Mouse (Mus musculus) C2C12 (cell line): Measurements from ENCODE around the gene Nom1. TPM values are rescaled to one million over a fixed set of nuclear protein-coding genes. Genes with fewer than 3 reads are reported as not detected.

Experiments
- H3K27me3 ChIP-seq: one replicate; pipeline ENCODE4 v1.6.1; 2011; ENCODE audit not compliant: control insufficient read depth, insufficient read depth, insufficient read length
- H3K36me3 ChIP-seq: one replicate; pipeline ENCODE4 v1.6.1; 2011; ENCODE audit not compliant: control insufficient read depth, insufficient read depth
- H3K4me3 ChIP-seq: one replicate; pipeline ENCODE4 v1.5.1; 2011; ENCODE audit warnings: mild to moderate bottlenecking, control low read depth; ENCODE audit not compliant: poor library complexity, insufficient read depth, severe bottlenecking
- H3K79me2 ChIP-seq: one replicate; pipeline ENCODE4 v1.6.1; 2011; ENCODE audit not compliant: control insufficient read depth, insufficient read depth
- H3K79me3 ChIP-seq: one replicate; pipeline ENCODE4 v1.6.1; 2011; ENCODE audit warnings: low read depth, control low read depth
- H3ac ChIP-seq: one replicate; pipeline ENCODE3; 2011; ENCODE audit warnings: low read depth; ENCODE audit not compliant: control insufficient read depth, insufficient read length
- CEBPB ChIP-seq: IDR thresholded peaks from one replicate; pipeline ENCODE4 v1.6.1; 2011; ENCODE audit warnings: low read depth, mild to moderate bottlenecking, control low read depth, moderate library complexity
- CTCF ChIP-seq: IDR thresholded peaks from one replicate; pipeline ENCODE4 v1.5.1; 2011; ENCODE audit not compliant: control insufficient read depth, insufficient read depth, insufficient read length
- FOSL1 ChIP-seq: IDR thresholded peaks from one replicate; pipeline ENCODE4 v1.8.0; 2011; ENCODE audit warnings: mild to moderate bottlenecking, low read length; ENCODE audit not compliant: poor library complexity, insufficient read depth, severe bottlenecking
- MAX ChIP-seq: IDR thresholded peaks from one replicate; pipeline ENCODE4 v1.6.1; 2011; ENCODE audit warnings: mild to moderate bottlenecking, control low read depth
- MYOD1 ChIP-seq: IDR thresholded peaks from one replicate; pipeline ENCODE4 v1.6.1; 2011; ENCODE audit warnings: low read depth; ENCODE audit not compliant: control insufficient read depth, insufficient read length
- MYOG ChIP-seq: IDR thresholded peaks from one replicate; pipeline ENCODE4 v1.6.1; 2011; ENCODE audit not compliant: control insufficient read depth, insufficient read length; ENCODE audit errors: extremely low read depth
- USF1 ChIP-seq: IDR thresholded peaks from one replicate; pipeline ENCODE4 v1.6.1; 2011; ENCODE audit warnings: low read depth, mild to moderate bottlenecking, control low read depth, moderate library complexity
- polyA plus RNA-seq: library from polyadenylated mRNA; unstranded; fragments of >200 nt; fragmentation: generic; extraction: Trizol; gene quantifications from one replicate; pipeline ENCODE4 v1.2.1, GENCODE M21; 2012; ENCODE audit warnings: missing spikeins

Nom1 gene
- polyA plus RNA-seq, 1 experiment = 13.5 TPM

- Histone ChIP-seq H3K4me3 (no peak overlapping the region), H3ac (no peak overlapping the region), H3K79me3 (no peaks in the 10 kb centered on the region), H3K79me2 (no peaks in the 10 kb centered on the region), H3K36me3 (no peaks in the 10 kb centered on the region), H3K27me3 (peaks cover 71% of the 10 kb centered on the region)
- TF ChIP-seq CEBPB = no peak
- no peak for TF ChIP-seq USF1
- no peak for TF ChIP-seq FOSL1
- no peak for TF ChIP-seq MAX
- TF ChIP-seq MYOG = no peak
- no peak for TF ChIP-seq MYOD1
- no peak for TF ChIP-seq CTCF
These were observed 51.5 kb downstream of the Nom1 start for GRCm38 (mm10) chr5:29485941-29486320.

- TF ChIP-seq CEBPB (no peak), MYOG (no peak), MYOD1 (no peak), MAX (no peak), FOSL1 (no peak), CTCF (no peak), USF1 (no peak)
- Histone ChIP-seq H3K27me3 (peaks cover 67% of the 10 kb centered on the region), H3K36me3 (no peaks in the 10 kb centered on the region)
These were observed 52.9 kb downstream of the Nom1 start for GRCm38 (mm10) chr5:29487321-29487720.

GRCm38 (mm10) chr5:29507013-29507412 is 72.5 kb downstream of the Nom1 start:
- Histone ChIP-seq H3K4me3 (no peak overlapping the region), H3K36me3 (no peaks in the 10 kb centered on the region), H3K27me3 (no peaks in the 10 kb centered on the region), H3K79me3 (no peaks in the 10 kb centered on the region), H3K79me2 (no peaks in the 10 kb centered on the region), H3ac (no peak overlapping the region)
- TF ChIP-seq MAX = no peak
- no peak for TF ChIP-seq MYOD1
- no peak for TF ChIP-seq USF1
- no peak for TF ChIP-seq CTCF
- no peak for TF ChIP-seq MYOG

More at GRCm38 (mm10) chr5:29487321-29487720, 52.9 kb downstream of the Nom1 start:
- Histone ChIP-seq H3K79me2 (no peaks in the 10 kb centered on the region), H3K4me3 (no peak overlapping the region), H3K79me3 (no peaks in the 10 kb centered on the region), H3ac (no peak overlapping the region)

Other genes starting within 250 kb of the Nom1 start
- 0.48 TPM for gene Rnf32, start 238.7 kb upstream of the Nom1 start, polyA plus RNA-seq
- 1.8 TPM for gene Lmbr1, start 56.3 kb upstream of the Nom1 start, polyA plus RNA-seq
- not detected for gene Mnx1, start 43.8 kb downstream of the Nom1 start, polyA plus RNA-seq
- 26.6 TPM for gene Ube3c, start 134.6 kb downstream of the Nom1 start, polyA plus RNA-seq